Mouse (Mus musculus): ENCODE results near the gene Tmem221.

- TF ChIP-seq CTCF (IDR thresholded peaks at IDR 0.05; ENCODE audit: insufficient read depth, low read depth, low read length): peak; percentile 43; the same call in 1 of the 2 replicates
- no peak for TF ChIP-seq POLR2A (IDR thresholded peaks at IDR 0.05; ENCODE audit: insufficient read depth, low read depth, low read length)
Measured at GRCm38 (mm10) chr8:71586891-71587290, 28.2 kb upstream of the Tmem221 start.
